Mouse (Mus musculus) hindbrain, embryonic 11.5 days (tissue): ENCODE measurements around the gene Rnf38. TPM values are rescaled to one million over a fixed set of nuclear protein-coding genes. Genes with fewer than 3 reads are reported as not detected.

Experiments used
- ATAC-seq: fragments of 200-750 bp; cut with Nextera tagmentation; 2 replicates; pipeline ENCODE4 v1.8.0; 2017; ENCODE audit warnings: mild to moderate bottlenecking, moderate TSS enrichment, moderate library complexity; ENCODE audit not compliant: low FRiP score
- DNase-seq: peaks from one replicate; pipeline ENCODE4 v3.0.0-alpha.2; 2015; ENCODE audit warnings: low spot score
- H3K27ac ChIP-seq: fragments of 300-500 bp; sonication (generic); 2 replicates; pipeline ENCODE4 v1.5.1; 2014; ENCODE audit warnings: mild to moderate bottlenecking, low read depth, low read length
- H3K27me3 ChIP-seq: fragments of 300-500 bp; sonication (generic); 2 replicates; pipeline ENCODE4 v1.6.1; 2014; ENCODE audit warnings: mild to moderate bottlenecking, low read length, moderate library complexity, mixed read lengths; ENCODE audit not compliant: control insufficient read depth, insufficient read depth
- H3K36me3 ChIP-seq: fragments of 300-500 bp; sonication (generic); 2 replicates; pipeline ENCODE4 v1.6.1; 2014; ENCODE audit warnings: mild to moderate bottlenecking, low read length, moderate library complexity, mixed read lengths; ENCODE audit not compliant: control insufficient read depth, insufficient read depth
- H3K4me1 ChIP-seq: fragments of 300-500 bp; sonication (generic); replicated peaks from 2 replicates; pipeline ENCODE4 v1.6.1; 2014; ENCODE audit warnings: low read length, mixed read lengths; ENCODE audit not compliant: control insufficient read depth, insufficient read depth
- H3K4me2 ChIP-seq: fragments of 300-500 bp; sonication (generic); replicated peaks from 2 replicates; pipeline ENCODE4 v1.6.1; 2014; ENCODE audit warnings: mild to moderate bottlenecking, low read depth, low read length
- H3K4me3 ChIP-seq: fragments of 300-500 bp; sonication (generic); 2 replicates; pipeline ENCODE4 v1.5.1; 2014; ENCODE audit warnings: low read depth, low read length
- H3K9ac ChIP-seq: fragments of 300-500 bp; sonication (generic); 2 replicates; pipeline ENCODE4 v1.6.1; 2014; ENCODE audit warnings: low read depth, low read length
- H3K9me3 ChIP-seq: fragments of 300-500 bp; sonication (generic); 2 replicates; pipeline ENCODE4 v1.6.1; 2016; ENCODE audit warnings: low read length; ENCODE audit not compliant: control insufficient read depth
- WGBS: fragments of 180-500 bp; shearing (Covaris S2); extraction: QIAGEN DNeasy Blood & Tissue Kit; methylation state at CpG from one replicate; pipeline ENCODE4 v1.1.7; 2014; 5-methylcytosine and 5-hydroxymethylcytosine counted together
- polyA plus RNA-seq: library from polyadenylated mRNA; unstranded; fragments of >200 nt; fragmentation: Nextera tagmentation; extraction: Ambion mirVana; gene quantifications from 2 replicates; pipeline ENCODE4 v1.2.1, GENCODE M21; 2014

The Rnf38 gene
- polyA plus RNA-seq, 1 experiment from 2014 or later: 57.0 TPM

DNA sequence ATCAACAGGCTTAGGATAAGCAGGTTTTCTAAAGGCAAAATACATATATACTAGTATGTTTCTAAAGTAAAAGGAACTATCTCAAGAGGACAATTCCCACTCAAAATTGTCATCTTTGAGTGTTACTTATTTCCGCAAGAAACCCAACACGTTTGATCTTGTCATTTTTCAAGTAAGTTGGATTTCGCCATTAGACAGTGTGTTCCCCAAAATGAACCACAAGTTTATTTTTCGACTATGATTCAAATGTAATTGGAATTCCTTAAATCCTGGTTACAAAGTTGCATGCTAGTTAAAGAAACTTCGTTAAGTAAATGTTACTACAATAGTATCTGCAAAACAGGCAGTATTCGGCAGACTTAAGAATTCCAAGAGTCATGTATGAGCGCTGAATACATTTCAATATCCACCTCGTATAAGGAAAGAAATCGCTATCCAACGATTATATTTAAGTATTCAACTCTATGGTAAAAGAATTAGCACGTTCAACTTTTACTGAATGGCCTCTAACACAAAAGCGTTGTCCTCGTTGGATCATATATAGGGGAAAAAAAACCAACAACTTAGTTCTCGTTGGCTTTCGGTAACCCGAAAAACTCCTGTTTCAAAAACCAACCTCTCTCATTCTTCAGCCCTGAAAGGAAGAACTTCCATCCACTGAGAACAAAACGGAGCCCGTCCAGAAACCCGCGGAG is 66.7 kb downstream of the Rnf38 start:
- ATAC-seq: no peak

DNA sequence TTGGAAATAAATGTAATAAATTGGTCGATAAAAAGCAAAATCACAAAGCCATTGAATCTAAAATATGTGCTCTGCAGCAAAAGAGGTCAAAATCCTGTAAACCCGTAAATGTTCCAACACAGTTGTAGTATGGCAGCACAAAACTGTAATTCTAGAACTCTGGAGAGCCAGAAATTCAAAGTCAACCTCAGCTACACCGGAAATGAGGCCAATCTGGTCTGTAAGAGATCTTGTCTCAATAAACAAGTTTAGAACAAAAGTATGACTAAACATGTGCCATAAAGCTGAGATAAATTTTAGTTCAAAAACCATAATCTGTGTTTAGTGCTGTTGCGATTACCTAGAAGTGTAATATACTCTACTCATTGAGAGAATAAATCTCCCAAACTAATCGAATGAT is 69.0 kb downstream of the Rnf38 start:
- Histone ChIP-seq H3K9ac (no peak overlapping the region), H3K4me1 (peaks cover 9% of the 10 kb centered on the region; the same call in 1 of the 2 replicates), H3K27ac (no peak overlapping the region), H3K9me3 (no peaks in the 10 kb centered on the region), H3K36me3 (no peaks in the 10 kb centered on the region), H3K4me2 (peak overlapping the region; percentile 63), H3K27me3 (no peaks in the 10 kb centered on the region), H3K4me3 (no peak overlapping the region)
- 87% methylated on average over 5 of the region's 5 CpGs for WGBS
- ATAC-seq (no peak), DNase-seq (no peak)

More for the DNA sequence above, 66.7 kb downstream of the Rnf38 start:
- Histone ChIP-seq H3K9me3 (no peaks in the 10 kb centered on the region), H3K27me3 (no peaks in the 10 kb centered on the region), H3K9ac (peak overlapping the region; percentile 97), H3K4me1 (peaks cover 9% of the 10 kb centered on the region; the same call in 1 of the 2 replicates), H3K36me3 (no peaks in the 10 kb centered on the region), H3K27ac (peak overlapping the region; percentile 100), H3K4me3 (peak overlapping the region; percentile 84), H3K4me2 (peak overlapping the region; percentile 63)
- DNase-seq: no peak
- 6% methylated on average over 20 of the region's 20 CpGs for WGBS

- Histone ChIP-seq H3K9me3 (no peaks in the 10 kb centered on the region), H3K9ac (no peak overlapping the region), H3K27ac (no peak overlapping the region), H3K36me3 (no peaks in the 10 kb centered on the region), H3K27me3 (no peaks in the 10 kb centered on the region), H3K4me1 (peaks cover 7% of the 10 kb centered on the region; the same call in 1 of the 2 replicates), H3K4me2 (no peak overlapping the region), H3K4me3 (no peak overlapping the region)
- ATAC-seq: no peak
- WGBS: 80% methylated on average over 2 of the region's 2 CpGs
- no peak for DNase-seq
These were observed 70.6 kb downstream of the Rnf38 start for GRCm38 (mm10) chr4:44163034-44163433.

DNA sequence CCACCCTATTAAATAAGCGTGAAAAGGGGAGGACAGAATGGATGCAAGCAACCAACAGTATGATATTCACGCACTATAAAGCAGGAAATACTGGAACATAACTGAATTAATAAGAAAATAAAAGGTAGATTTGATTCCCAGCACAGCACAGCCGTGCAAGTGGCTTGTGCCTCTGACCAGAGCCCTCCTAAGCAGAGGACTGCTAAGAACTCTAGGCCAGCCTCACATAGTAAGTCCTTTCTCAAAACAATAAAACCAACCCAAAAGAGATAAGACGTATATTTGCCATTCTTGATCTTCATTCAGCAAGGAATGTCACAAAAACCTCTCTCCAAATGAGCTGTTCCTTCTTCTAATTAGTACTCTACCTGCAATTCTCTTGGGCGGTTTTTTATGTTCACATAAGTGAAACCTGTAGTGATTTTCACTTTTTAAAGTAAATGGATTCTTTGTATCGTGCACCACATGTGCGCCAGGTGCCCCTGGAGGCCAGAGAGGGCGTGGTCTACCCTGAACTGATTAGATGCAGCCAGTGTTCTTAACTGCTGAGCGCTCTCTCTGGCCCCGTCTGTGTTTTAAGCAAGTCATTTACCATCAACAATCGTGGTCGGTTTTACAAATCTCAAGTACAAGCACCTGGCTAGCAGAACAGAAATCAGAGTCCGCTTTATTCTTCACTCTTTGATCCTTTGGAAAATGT is 72.4 kb downstream of the Rnf38 start:
- H3K4me1 ChIP-seq: peaks cover 7% of the 10 kb centered on the region; the same call in 1 of the 2 replicates
- WGBS: 70% methylated on average over 13 of the region's 13 CpGs

GRCm38 (mm10) chr4:44159839-44160238 is 73.8 kb downstream of the Rnf38 start:
- Histone ChIP-seq H3K4me3 (no peak overlapping the region), H3K36me3 (no peaks in the 10 kb centered on the region), H3K27me3 (no peaks in the 10 kb centered on the region), H3K9me3 (no peaks in the 10 kb centered on the region), H3K4me2 (no peak overlapping the region), H3K27ac (no peak overlapping the region), H3K4me1 (peaks cover 2% of the 10 kb centered on the region; the same call in 1 of the 2 replicates), H3K9ac (no peak overlapping the region)
- WGBS: 87% methylated on average over 8 of the region's 8 CpGs
- ATAC-seq (no peak), DNase-seq (no peak)

More for the DNA sequence above, 72.4 kb downstream of the Rnf38 start:
- Histone ChIP-seq H3K27ac (no peak overlapping the region), H3K9ac (no peak overlapping the region), H3K9me3 (no peaks in the 10 kb centered on the region), H3K36me3 (no peaks in the 10 kb centered on the region), H3K4me2 (no peak overlapping the region), H3K27me3 (no peaks in the 10 kb centered on the region), H3K4me3 (no peak overlapping the region)
- ATAC-seq (no peak), DNase-seq (no peak)

- Histone ChIP-seq H3K36me3 (no peaks in the 10 kb centered on the region), H3K9me3 (no peaks in the 10 kb centered on the region), H3K4me1 (no peaks in the 10 kb centered on the region), H3K4me3 (no peak overlapping the region), H3K27ac (no peak overlapping the region), H3K9ac (no peak overlapping the region), H3K4me2 (no peak overlapping the region), H3K27me3 (no peaks in the 10 kb centered on the region)
- DNase-seq (no peak), ATAC-seq (no peak)
- WGBS: 70% methylated on average over 6 of the region's 6 CpGs
These were observed 77.1 kb downstream of the Rnf38 start for GRCm38 (mm10) chr4:44156481-44156880.

DNA sequence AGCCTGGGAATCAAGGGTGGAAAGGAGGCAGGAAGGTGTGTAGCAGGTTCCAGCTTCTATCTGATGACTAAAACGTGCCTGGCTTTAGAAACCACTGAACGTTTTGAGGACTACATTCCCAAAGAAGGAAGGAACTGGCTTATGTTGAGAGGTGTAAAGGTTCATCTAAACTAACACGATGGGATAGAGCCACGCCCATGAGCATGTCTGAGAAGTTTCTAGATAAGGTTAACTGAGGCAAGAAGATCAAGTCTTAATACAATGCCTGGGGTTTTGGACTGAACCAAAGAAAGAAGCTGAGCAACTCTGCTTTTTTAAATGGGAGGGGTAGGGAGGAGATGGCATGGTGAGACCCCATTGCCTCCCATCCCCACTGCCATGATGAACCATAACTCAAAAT is 78.7 kb downstream of the Rnf38 start:
- Histone ChIP-seq H3K36me3 (no peaks in the 10 kb centered on the region), H3K9me3 (no peaks in the 10 kb centered on the region), H3K9ac (no peak overlapping the region), H3K4me1 (no peaks in the 10 kb centered on the region), H3K4me2 (no peak overlapping the region), H3K4me3 (no peak overlapping the region), H3K27ac (no peak overlapping the region), H3K27me3 (no peaks in the 10 kb centered on the region)
- no peak for ATAC-seq
- no peak for DNase-seq
- 88% methylated on average over 4 of the region's 4 CpGs for WGBS

- H3K27me3 ChIP-seq: no peaks in the 10 kb centered on the region
- H3K36me3 ChIP-seq: no peaks in the 10 kb centered on the region
- H3K4me1 ChIP-seq: no peaks in the 10 kb centered on the region
- ATAC-seq: no peak
- 89% methylated on average over 4 of the region's 4 CpGs for WGBS
- H3K9ac ChIP-seq: no peak overlapping the region
- no peak for DNase-seq
- H3K4me3 ChIP-seq: no peak overlapping the region
- no peaks in the 10 kb centered on the region for H3K9me3 ChIP-seq
- H3K4me2 ChIP-seq: no peak overlapping the region
- H3K27ac ChIP-seq: no peak overlapping the region
These were observed 80.7 kb downstream of the Rnf38 start for GRCm38 (mm10) chr4:44152904-44153303.

DNA sequence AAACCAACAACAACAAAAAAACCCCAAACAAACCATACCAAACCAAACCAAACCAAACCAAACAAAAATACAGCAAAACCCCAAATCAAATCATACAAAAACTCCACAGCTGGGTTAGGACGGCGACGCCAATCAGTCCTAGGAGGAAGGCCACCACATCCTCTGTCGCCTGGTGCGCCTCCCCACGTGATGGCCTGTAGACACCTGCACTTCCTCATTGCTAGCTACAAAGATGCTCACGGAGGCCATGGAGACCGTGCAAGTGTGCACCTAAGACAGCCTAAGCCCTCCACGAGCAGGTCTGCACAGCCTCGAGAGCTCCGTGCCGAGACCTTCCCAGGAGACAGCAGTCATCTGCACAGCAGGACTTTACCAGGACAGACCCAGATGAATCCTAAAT is 106.8 kb downstream of the Rnf38 start:
- DNase-seq (no peak), ATAC-seq (no peak)
- Histone ChIP-seq H3K4me1 (no peaks in the 10 kb centered on the region), H3K4me2 (no peak overlapping the region), H3K27me3 (no peaks in the 10 kb centered on the region), H3K9me3 (no peaks in the 10 kb centered on the region), H3K9ac (no peak overlapping the region), H3K4me3 (no peak overlapping the region), H3K27ac (no peak overlapping the region), H3K36me3 (peaks cover 9% of the 10 kb centered on the region; the same call in 1 of the 2 replicates)
- WGBS: 96% methylated on average over 12 of the region's 12 CpGs
